Mouse (Mus musculus) kidney, adult 2 months (tissue): Measurements from ENCODE around the gene Pnmal1. TPM values are rescaled to one million over a fixed set of nuclear protein-coding genes. Genes with fewer than 3 reads are reported as not detected.

Experiments
- DNase-seq: peaks from one replicate; pipeline ENCODE4 v3.0.0; 2021
- H3K27ac ChIP-seq: fragments of 200-500 bp; 2 replicates; pipeline ENCODE4 v1.5.1; 2012; ENCODE audit warnings: low read depth, low read length, control low read depth, inconsistent platforms; ENCODE audit not compliant: insufficient read depth
- H3K27me3 ChIP-seq: fragments of 200-500 bp; replicated peaks from 2 replicates; pipeline ENCODE4 v1.6.1; 2012; ENCODE audit warnings: mild to moderate bottlenecking, moderate library complexity, low read length, inconsistent platforms; ENCODE audit not compliant: control insufficient read depth, insufficient read depth
- H3K36me3 ChIP-seq: fragments of 200-500 bp; 2 replicates; pipeline ENCODE4 v1.6.1; 2012; ENCODE audit warnings: mild to moderate bottlenecking, moderate library complexity, low read length, inconsistent platforms; ENCODE audit not compliant: control insufficient read depth, insufficient read depth
- H3K4me1 ChIP-seq: fragments of 200-500 bp; 2 replicates; pipeline ENCODE4 v1.6.1; 2011; ENCODE audit warnings: low read length; ENCODE audit not compliant: control insufficient read depth, insufficient read depth
- H3K4me3 ChIP-seq: fragments of 200-500 bp; 2 replicates; pipeline ENCODE4 v1.5.1; 2011; ENCODE audit warnings: mild to moderate bottlenecking, low read depth, low read length, control low read depth; ENCODE audit not compliant: insufficient read depth
- CTCF ChIP-seq: fragments of 200-500 bp; conservative IDR thresholded peaks from 2 replicates; pipeline ENCODE4 v1.5.1; 2011; ENCODE audit warnings: low read depth, mild to moderate bottlenecking, control low read depth, low read length, moderate library complexity, mixed read lengths; ENCODE audit not compliant: insufficient read depth, insufficient read length
- POLR2A ChIP-seq: fragments of 200-500 bp; IDR thresholded peaks from one replicate; pipeline ENCODE4 v1.6.1; 2011; ENCODE audit warnings: low read depth, low read length, control low read depth
- WGBS: fragments of 180-500 bp; shearing (Covaris S2); methylation state at CpG from one replicate; pipeline ENCODE4 v1.1.7; 2018; 5-methylcytosine and 5-hydroxymethylcytosine counted together
- polyA plus RNA-seq: library from polyadenylated mRNA; depleted of rRNA; stranded (reverse); fragments of >200 nt; gene quantifications from 2 replicates; pipeline ENCODE4 v1.2.3, GENCODE M21; 2012

Pnmal1 gene
- polyA plus RNA-seq, 1 experiment = 0.06 TPM

DNA sequence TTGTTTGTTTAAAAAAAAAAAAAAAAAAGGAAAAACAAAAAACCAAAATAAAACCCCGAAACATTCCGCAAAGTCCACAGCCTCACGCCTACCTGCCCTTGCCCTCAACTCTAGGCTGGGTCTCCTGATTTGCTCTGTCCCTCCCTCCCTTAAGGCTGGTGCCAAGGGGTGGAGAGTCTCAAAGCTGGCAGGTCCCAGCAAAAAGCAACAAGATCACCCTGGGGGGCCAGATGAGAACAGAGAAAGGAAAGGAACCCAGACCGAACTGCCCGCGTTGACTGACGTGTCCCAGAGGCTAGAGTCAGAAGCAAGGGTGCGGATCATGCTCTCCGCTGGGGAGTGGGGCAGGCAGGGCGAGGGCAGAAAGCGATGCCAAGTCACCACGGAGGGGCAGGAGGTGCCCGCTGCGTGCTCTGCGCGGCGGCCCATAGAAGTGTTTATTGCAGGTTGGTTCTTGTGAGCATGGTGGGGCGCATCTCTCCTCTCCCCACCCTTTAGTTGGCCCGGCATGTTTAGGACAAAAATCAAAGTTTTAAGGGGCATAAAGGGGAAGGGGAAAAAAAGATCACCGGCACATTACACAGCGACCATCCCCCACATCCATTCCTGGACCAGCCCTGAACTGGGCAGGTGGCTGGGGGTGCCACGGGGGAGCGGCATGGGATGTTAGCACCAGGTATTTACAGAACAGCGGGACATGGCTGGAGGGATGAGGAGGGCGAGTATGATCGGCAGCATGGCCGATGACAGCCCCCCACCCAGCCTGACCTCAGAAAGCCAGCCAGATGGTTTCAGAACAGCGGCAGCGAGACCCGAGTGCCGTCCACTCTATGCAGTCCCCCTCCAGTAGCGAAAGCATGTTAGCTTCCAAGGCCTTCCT lies 43.8 kb upstream of the Pnmal1 start:
- Histone ChIP-seq H3K27ac (no peak overlapping the region), H3K27me3 (no peaks in the 10 kb centered on the region), H3K4me1 (0 out of 2 replicates have a peak, but pooled peaks cover under 1% of the 10 kb centered on the region), H3K4me3 (no peak overlapping the region), H3K36me3 (0 out of 2 replicates have a peak, but pooled peaks cover 2% of the 10 kb centered on the region)
- no peak for TF ChIP-seq CTCF
- no peak for TF ChIP-seq POLR2A
- 87% methylated on average over 32 of the region's 32 CpGs for whole genome bisulfite sequencing
- DNase-seq = no peak

GRCm38 (mm10) chr7:16916342-16917265 lies 42.9 kb upstream of the Pnmal1 start:
- 80% methylated on average over 30 of the region's 30 CpGs for WGBS
- Histone ChIP-seq H3K4me3 (no peak overlapping the region), H3K36me3 (0 out of 2 replicates have a peak, but pooled peaks cover 2% of the 10 kb centered on the region), H3K27me3 (no peaks in the 10 kb centered on the region), H3K4me1 (peaks cover 7% of the 10 kb centered on the region), H3K27ac (no peak overlapping the region)
- TF ChIP-seq POLR2A (no peak), CTCF (no peak)
- DNase-seq = peak; percentile 44

DNA sequence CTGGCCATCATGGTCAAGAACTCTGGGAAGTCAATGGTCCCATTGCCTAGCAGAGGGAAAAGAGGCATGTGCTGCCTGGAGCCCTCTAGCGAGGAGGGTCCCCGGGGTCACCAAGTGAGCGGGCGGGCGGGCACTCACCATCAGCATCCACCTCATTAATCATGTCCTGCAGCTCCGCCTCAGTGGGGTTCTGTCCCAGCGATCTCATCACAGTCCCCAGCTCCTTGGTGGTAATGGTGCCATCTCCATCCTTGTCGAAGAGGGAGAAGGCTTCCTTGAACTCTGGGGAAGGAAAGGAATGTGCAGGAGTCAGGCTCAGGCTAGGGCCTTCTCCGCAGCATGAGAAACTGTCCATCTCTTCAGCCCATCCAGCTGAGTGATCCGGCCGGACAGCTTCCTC lies 42.0 kb upstream of the Pnmal1 start:
- DNase-seq = no peak
- H3K36me3 ChIP-seq = 0 out of 2 replicates have a peak, but pooled peaks cover 2% of the 10 kb centered on the region
- 68% methylated on average over 11 of the region's 11 CpGs for WGBS

DNA sequence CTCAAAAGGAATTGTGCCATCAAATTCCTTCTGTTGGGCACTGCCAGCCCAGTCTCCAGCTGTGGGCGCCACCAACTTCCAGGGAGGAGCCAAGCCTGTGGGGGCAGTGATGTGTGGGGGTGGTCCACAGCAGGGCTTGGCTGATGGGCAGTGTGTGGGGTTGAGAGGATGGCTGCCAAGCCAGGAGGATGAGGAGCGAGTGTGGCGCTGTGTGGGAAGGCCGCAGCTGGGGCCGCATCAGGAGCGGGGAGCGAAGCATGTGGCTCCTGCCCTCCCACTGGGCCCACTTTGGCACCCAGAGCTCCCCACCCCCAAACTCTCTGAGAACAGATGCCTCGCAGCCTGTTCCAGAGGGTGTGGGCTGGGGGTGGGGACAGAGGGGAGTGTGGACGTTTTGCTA lies 41.5 kb upstream of the Pnmal1 start:
- Histone ChIP-seq H3K4me3 (no peak overlapping the region), H3K4me1 (peaks cover 14% of the 10 kb centered on the region), H3K36me3 (0 out of 2 replicates have a peak, but pooled peaks cover 2% of the 10 kb centered on the region), H3K27me3 (no peaks in the 10 kb centered on the region), H3K27ac (no peak overlapping the region)
- TF ChIP-seq CTCF (no peak), POLR2A (no peak)
- 80% methylated on average over 9 of the region's 9 CpGs for WGBS
- no peak for DNase-seq

More for the DNA sequence above, 42.0 kb upstream of the Pnmal1 start:
- Histone ChIP-seq H3K27ac (no peak overlapping the region), H3K4me1 (peaks cover 10% of the 10 kb centered on the region), H3K4me3 (no peak overlapping the region), H3K27me3 (no peaks in the 10 kb centered on the region)
- TF ChIP-seq CTCF = no peak
- no peak for TF ChIP-seq POLR2A

DNA sequence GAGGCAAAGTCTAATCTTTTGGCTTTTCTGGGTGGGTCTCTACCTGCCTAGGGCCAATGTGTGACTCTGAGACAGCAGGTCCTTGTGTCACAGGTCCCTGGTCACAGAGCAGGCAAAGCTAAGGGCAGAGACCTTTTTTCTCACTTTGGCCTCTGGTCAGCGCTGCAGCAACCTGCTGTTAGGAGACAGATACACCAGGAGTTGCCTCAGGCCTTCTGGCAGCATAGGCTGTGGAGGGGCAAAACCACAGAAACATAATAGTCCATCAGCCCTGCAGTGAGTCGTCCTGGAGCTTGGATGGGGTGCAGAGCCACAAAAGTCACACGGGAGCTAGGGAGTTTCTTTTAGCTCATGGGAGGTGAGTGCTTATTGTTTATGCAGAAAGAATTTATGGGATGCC lies 40.8 kb upstream of the Pnmal1 start:
- H3K4me1 ChIP-seq = peaks cover 14% of the 10 kb centered on the region
- 0 out of 2 replicates have a peak, but pooled peaks cover 2% of the 10 kb centered on the region for H3K36me3 ChIP-seq
- H3K27me3 ChIP-seq = no peaks in the 10 kb centered on the region
- no peak for DNase-seq
- H3K4me3 ChIP-seq = no peak overlapping the region
- WGBS = 79% methylated on average over 3 of the region's 3 CpGs
- no peak overlapping the region for H3K27ac ChIP-seq
- no peak for TF ChIP-seq POLR2A
- no peak for TF ChIP-seq CTCF

- H3K27ac ChIP-seq = no peak overlapping the region
- TF ChIP-seq CTCF = no peak
- TF ChIP-seq POLR2A = no peak
- H3K4me1 ChIP-seq = peaks cover 14% of the 10 kb centered on the region
- no peak for DNase-seq
- H3K27me3 ChIP-seq = no peaks in the 10 kb centered on the region
- 69% methylated on average over 13 of the region's 13 CpGs for WGBS
- H3K4me3 ChIP-seq = no peak overlapping the region
- 0 out of 2 replicates have a peak, but pooled peaks cover 2% of the 10 kb centered on the region for H3K36me3 ChIP-seq
Measured at GRCm38 (mm10) chr7:16919395-16920149, 39.9 kb upstream of the Pnmal1 start.
